Mouse (Mus musculus) embryonic fibroblast, embryonic 13.5 days (primary cell): ENCODE measurements around the gene Zcchc3. TPM values are rescaled to one million over a fixed set of nuclear protein-coding genes. Genes with fewer than 3 reads are reported as not detected.
A peak's percentile ranks its signal among the peaks of the same experiment; 100 is the strongest.

Experiments
- H3K27ac ChIP-seq: 2 replicates; pipeline ENCODE4 v1.5.1; 2012; ENCODE audit warnings: low read length, control low read depth, inconsistent platforms; ENCODE audit not compliant: insufficient read depth
- H3K4me1 ChIP-seq: 2 replicates; pipeline ENCODE4 v1.6.1; 2011; ENCODE audit warnings: low read length; ENCODE audit not compliant: control insufficient read depth, insufficient read depth
- H3K4me3 ChIP-seq: 2 replicates; pipeline ENCODE4 v1.5.1; 2011; ENCODE audit warnings: mild to moderate bottlenecking, control low read depth, low read length; ENCODE audit not compliant: insufficient read depth
- CTCF ChIP-seq: IDR thresholded peaks from 2 replicates; pipeline ENCODE4 v1.5.1; 2011; ENCODE audit warnings: mild to moderate bottlenecking, control low read depth, low read length, moderate library complexity, borderline replicate concordance; ENCODE audit not compliant: insufficient read depth
- POLR2A ChIP-seq: IDR thresholded peaks from 2 replicates; pipeline ENCODE4 v1.6.1; 2011; ENCODE audit warnings: low read depth, mild to moderate bottlenecking, control low read depth, low read length, moderate library complexity
- polyA plus RNA-seq: library from polyadenylated mRNA; stranded (reverse); fragments of >200 nt; gene quantifications from 2 replicates; pipeline ENCODE4 v1.2.4, GENCODE M21; 2011; ENCODE audit warnings: low read depth; ENCODE audit not compliant: missing spikeins, insufficient read length

The Zcchc3 gene
- polyA plus RNA-seq, 1 experiment = 17.6 TPM

DNA sequence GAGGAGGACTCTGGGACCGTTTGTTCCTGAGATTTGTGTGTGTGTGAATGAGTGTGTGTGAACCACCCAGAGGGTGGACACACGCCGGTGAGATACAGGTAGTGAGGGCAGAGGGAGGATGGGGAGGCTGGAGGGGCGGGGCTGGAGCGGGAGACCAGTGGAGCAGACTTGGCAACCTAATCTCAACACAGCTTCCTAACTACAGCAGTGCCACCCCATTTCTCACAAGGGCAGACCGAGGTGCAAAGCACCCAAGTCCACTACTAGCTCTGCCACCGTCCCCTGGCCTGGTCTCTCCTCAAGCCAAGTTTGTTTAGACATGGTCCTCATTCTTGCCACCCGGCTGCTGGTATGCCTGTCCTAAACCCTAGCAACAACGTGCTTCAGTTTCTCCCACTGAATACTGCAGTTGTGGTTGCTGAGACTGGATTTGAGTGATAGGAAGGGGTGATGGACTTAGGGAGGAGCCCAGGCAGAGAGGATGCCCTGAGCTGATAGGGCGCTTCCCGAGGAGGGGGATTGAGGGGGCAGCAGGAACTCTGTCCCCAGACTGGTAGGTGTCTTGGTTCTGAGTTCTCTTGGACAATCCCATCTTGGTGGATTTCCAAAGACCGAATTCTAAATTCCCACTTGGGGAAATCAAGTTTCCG lies 19.4 kb downstream of the Zcchc3 start:
- no peaks in the 10 kb centered on the region for H3K4me1 ChIP-seq
- TF ChIP-seq POLR2A = no peak; the same call in 1 of the 2 replicates
- TF ChIP-seq CTCF = no peak
- peak overlapping the region; percentile 19 for H3K27ac ChIP-seq
- peak overlapping the region; percentile 44 for H3K4me3 ChIP-seq

DNA sequence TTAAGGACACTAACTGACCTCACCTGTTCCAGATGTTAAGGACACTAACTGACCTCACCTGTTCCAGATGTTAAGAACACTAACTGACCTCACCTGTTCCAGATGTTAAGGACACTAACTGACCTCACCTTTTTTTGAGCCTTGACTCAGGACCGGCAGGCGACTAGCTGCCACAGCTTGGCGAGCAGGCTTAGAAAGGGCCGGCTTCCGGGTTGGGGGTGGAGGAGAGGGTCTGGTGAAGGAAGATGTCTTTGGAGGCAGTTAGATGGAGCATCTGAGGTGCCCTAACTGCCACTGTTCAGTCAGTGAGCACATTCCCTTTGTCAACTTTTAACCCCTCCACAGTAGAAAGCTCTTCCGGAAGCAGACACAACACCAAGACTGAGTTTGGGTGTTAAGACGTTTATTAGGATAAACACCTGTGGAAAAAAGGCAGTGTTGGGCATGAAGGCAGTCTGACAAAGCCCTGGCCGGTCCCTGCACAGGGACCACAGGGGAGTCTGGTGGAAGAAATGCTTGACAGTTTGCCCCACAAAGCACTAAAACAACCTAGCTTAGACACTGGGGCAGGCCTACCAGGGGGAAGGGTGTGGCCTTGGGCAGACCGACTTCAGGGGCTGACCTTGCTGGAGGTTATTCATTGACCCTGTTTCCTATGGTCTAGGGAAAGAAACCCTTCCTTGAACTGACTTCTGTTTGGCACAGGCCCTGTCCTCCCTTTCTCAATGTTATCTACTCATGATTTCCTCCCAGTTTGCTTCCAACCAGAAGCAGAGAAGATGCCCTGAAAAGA lies 21.4 kb downstream of the Zcchc3 start:
- TF ChIP-seq POLR2A (no peak), CTCF (no peak)
- no peaks in the 10 kb centered on the region for H3K4me1 ChIP-seq
- no peak overlapping the region for H3K27ac ChIP-seq
- H3K4me3 ChIP-seq = no peak overlapping the region

DNA sequence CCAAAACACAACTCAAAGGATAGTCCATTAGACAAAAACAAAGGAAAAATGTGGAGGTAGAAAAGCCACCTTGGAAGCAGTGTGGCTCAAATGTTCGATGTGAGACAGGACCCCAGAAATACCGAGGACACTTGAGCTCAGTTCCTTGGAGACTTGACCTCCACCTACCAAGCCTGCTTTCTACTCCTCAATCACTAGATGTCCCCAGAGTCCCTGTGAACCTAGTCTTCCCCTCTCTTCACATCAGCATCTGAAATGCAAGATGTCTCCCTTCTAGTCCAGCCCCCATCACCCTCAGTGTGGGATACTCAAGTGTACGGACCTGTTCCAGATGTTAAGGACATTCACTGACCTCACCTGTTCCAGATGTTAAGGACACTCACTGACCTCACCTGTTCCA lies 22.0 kb downstream of the Zcchc3 start:
- no peaks in the 10 kb centered on the region for H3K4me1 ChIP-seq
- TF ChIP-seq CTCF (peak; percentile 34; the same call in 1 of the 2 replicates), POLR2A (no peak; the same call in 1 of the 2 replicates)
- H3K27ac ChIP-seq = no peak overlapping the region
- no peak overlapping the region for H3K4me3 ChIP-seq

DNA sequence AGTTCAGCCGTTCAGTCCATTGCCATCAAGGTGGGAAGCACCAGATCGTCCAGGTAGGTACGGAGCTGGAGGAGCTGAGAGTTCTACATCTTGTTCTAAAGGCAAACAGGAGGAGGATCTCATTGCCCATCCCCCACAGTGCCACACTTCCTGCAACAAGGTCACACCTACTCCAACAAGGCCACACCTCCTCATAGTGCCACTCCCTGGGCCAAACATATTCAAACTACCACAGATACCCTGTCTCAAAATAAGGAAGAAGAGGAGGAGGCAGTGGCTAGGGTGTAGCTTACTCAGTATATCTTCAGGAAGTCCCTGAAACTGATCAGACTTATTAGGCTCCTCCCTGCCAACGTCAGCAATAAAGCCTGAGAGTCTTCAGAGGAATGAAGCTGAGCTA lies 30.6 kb downstream of the Zcchc3 start:
- Histone ChIP-seq H3K27ac (no peak overlapping the region), H3K4me3 (no peak overlapping the region), H3K4me1 (no peaks in the 10 kb centered on the region)
- no peak for TF ChIP-seq POLR2A
- no peak for TF ChIP-seq CTCF

DNA sequence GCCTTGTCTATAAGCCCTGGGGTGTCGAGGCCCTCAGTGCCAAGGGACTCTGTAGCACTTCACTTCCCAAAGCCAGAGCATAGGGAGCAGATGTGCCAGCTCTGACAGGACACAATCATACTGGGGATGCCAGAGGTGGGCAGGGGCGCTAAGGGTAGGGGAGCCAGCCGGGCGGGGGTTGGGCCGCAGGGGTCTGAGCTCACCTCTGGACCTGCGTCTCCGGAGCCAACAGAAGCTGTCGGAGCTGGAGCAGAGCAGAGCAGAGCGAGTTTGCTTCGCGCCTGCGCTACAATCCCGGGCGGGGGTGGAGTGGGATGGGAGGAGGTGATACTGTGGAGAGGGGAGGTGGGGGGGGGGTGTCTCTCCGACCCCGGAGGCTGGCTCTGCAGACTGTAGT lies 38.5 kb downstream of the Zcchc3 start, which contains the start of gene Nrsn2:
TSS of gene Nrsn2 (minus strand) at position 294 of the 397 bp plus-strand sequence.
- Histone ChIP-seq H3K4me3 (no peak within 1 kb of the TSS), H3K27ac (no peak within 1 kb of the TSS), H3K4me1 (no peaks in the 10 kb centered on the region)
- TF ChIP-seq POLR2A (no peak), CTCF (no peak)

DNA sequence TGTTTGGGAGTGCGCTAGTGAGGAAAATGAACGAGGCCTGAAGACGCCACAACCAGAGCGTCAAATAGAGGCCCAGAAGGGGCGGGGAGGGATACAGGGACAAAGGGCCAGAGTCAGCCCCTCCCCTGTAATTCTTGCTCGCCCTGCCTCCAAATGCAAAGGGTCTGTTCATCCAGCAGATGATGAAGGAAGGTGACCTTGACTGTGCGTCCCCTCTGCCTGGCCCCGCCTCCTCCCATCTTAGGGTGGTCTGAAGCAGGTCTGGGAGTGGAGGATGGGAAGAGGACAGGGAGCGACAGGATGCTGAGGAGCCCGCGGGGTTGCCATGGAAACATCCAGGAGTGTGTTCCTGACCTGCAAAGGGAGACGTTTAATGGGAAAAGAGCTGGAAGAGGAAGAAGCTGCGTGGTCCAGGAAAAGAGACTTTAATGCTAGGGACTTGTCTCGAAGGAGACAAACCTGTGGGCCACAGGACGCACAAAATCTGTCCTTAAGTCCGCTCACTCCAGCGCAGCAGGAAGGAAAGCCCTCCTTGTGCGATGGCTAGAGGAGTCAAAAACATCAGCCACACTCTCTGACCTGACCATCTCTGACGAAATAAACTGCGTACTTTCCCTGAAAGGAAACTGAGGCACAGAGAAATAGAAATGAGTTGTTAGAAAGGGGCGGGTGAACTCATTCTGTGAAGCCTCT lies 39.0 kb downstream of the Zcchc3 start:
- Histone ChIP-seq H3K4me1 (no peaks in the 10 kb centered on the region), H3K27ac (no peak overlapping the region), H3K4me3 (no peak overlapping the region)
- TF ChIP-seq POLR2A (no peak), CTCF (no peak)

DNA sequence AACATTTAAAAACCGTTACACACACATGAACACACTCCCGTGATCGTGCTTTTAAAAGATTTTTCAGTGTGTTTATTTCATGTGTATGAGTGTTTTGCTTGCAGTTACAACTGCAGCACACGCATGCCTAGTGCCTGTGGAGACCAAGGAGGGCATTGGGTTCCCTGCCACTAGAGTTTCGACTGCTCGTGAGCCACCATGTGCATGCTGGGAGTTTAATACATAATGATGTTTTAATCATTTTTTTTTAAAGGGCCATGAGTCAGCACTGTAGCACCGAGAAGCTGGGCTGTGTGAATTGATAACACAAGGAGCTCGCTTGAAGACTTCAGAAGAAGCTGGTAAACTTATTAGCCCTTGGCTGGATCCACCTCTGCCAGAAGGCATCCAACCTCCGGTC lies 41.3 kb downstream of the Zcchc3 start:
- no peaks in the 10 kb centered on the region for H3K4me1 ChIP-seq
- H3K4me3 ChIP-seq = no peak overlapping the region
- TF ChIP-seq CTCF (no peak), POLR2A (no peak)
- no peak overlapping the region for H3K27ac ChIP-seq

DNA sequence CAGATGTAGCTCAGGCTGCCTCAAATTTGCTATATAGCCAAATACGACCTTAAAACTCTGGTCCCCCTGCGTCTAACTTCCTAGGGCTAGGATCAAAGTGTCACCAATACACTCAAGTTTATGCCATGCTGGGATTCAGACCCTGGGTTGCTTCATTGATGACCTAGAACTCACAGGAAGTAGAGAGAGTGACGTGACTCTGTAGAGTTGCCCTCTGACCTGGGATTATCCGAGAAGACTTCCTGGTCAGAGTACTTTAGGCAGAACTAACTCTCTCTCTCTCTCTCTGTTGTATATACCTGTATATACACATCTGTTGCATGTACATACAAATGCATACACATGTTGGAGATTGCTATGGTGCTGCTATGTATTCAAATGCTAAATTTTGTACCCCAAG lies 42.2 kb downstream of the Zcchc3 start:
- Histone ChIP-seq H3K27ac (no peak overlapping the region), H3K4me3 (no peak overlapping the region), H3K4me1 (no peaks in the 10 kb centered on the region)
- no peak for TF ChIP-seq CTCF
- no peak for TF ChIP-seq POLR2A

DNA sequence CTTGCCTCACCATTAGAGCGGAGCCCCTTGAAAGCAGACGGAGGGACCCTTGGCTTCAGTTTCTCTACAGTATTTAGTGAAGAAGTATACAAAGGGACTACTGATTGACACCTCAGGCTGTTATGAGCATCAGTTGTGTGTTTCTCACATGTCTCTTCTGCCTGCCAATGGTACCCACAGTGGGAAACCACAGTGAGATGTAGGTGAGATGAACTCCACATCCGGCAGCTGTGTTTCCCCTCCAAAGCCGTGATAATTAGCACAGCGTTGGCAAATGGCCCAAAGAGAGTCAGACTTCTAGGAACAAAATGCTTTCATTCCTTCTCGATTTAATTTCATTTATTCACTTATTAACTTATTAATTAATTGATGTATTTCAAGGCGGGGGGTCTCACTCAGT lies 42.7 kb downstream of the Zcchc3 start:
- TF ChIP-seq CTCF (no peak), POLR2A (no peak)
- Histone ChIP-seq H3K4me3 (no peak overlapping the region), H3K27ac (no peak overlapping the region), H3K4me1 (no peaks in the 10 kb centered on the region)
